Mouse (Mus musculus) lung, postnatal 0 days (tissue): ENCODE data around the gene 4930449I24Rik.
"Not testable (repeated sequence)": the region's sequence is repeated elsewhere in the genome, so short reads cannot be mapped to it uniquely, and the experiment has no call there.

Source experiments
- CTCF ChIP-seq: IDR thresholded peaks from 2 replicates; pipeline ENCODE4 v1.5.1; 2016; ENCODE audit warnings: antibody characterized with exemption, mild to moderate bottlenecking
- EP300 ChIP-seq: IDR thresholded peaks from 2 replicates; pipeline ENCODE4 v1.6.1; 2016; ENCODE audit warnings: antibody characterized with exemption, mild to moderate bottlenecking, control low read depth

GRCm38 (mm10) chr5:146488959-146489358, 13.2 kb upstream of the 4930449I24Rik start:
- TF ChIP-seq EP300, result not testable (repeated sequence)
- peak; percentile 49 for TF ChIP-seq CTCF
